Mouse (Mus musculus) megakaryocyte, adult 5-6 weeks (primary cell): ENCODE measurements around the gene Gatad2a. TPM values are rescaled to one million over a fixed set of nuclear protein-coding genes. Genes with fewer than 3 reads are reported as not detected.
"Not testable (repeated sequence)": the region's sequence is repeated elsewhere in the genome, so short reads cannot be mapped to it uniquely, and the experiment has no call there.

Source experiments
- ATAC-seq: 2 replicates; pipeline ENCODE4 v1.8.0; 2016; ENCODE audit warnings: mild to moderate bottlenecking, inconsistent platforms; ENCODE audit not compliant: poor library complexity, severe bottlenecking
- total RNA-seq, 2 experiments: library from RNA; stranded (forward) in 1 of 2; stranded (reverse) in 1 of 2; fragments of 153-499, 151-499 nt in 1 of 2; fragments of 221-1000, 200-1000 nt in 1 of 2; gene quantifications; 2 replicates each; pipeline versions ENCODE4 v1.2.3 to v1.2.4; 2015 to 2017

The Gatad2a gene
- total RNA-seq, 2 experiments from 2014 or later = 62.0 to 62.5 TPM

GRCm38 (mm10) chr8:69996589-69997285 is 553 bp upstream of the Gatad2a start:
- no peak for ATAC-seq

- ATAC-seq = no peak
Observed at GRCm38 (mm10) chr8:69995422-69995775, 785 bp downstream of the Gatad2a start.

- ATAC-seq = not testable (repeated sequence)
Observed at GRCm38 (mm10) chr8:69988936-69989335, 7.2 kb downstream of the Gatad2a start.

- ATAC-seq = no peak
Observed at GRCm38 (mm10) chr8:69987744-69988143, 8.4 kb downstream of the Gatad2a start.

GRCm38 (mm10) chr8:69984876-69985553 is 11.2 kb downstream of the Gatad2a start:
- peak; percentile 49; the same call in 1 of the 2 replicates for ATAC-seq

- ATAC-seq = no peak
Observed at GRCm38 (mm10) chr8:69978456-69978855, 17.7 kb downstream of the Gatad2a start.

GRCm38 (mm10) chr8:69974806-69975205 is 21.4 kb downstream of the Gatad2a start:
- ATAC-seq = no peak

- ATAC-seq = peak; percentile 93
Observed at GRCm38 (mm10) chr8:69974194-69974614, 22.0 kb downstream of the Gatad2a start.

GRCm38 (mm10) chr8:69973442-69974161 is 22.6 kb downstream of the Gatad2a start:
- peak; percentile 26; the same call in 1 of the 2 replicates for ATAC-seq

GRCm38 (mm10) chr8:69973063-69973441 is 23.1 kb downstream of the Gatad2a start:
- no peak for ATAC-seq

GRCm38 (mm10) chr8:69970880-69971279 is 25.3 kb downstream of the Gatad2a start:
- no peak for ATAC-seq

GRCm38 (mm10) chr8:69967291-69967933 is 28.8 kb downstream of the Gatad2a start:
- ATAC-seq = no peak

GRCm38 (mm10) chr8:69959241-69959640 is 36.9 kb downstream of the Gatad2a start:
- ATAC-seq = no peak

- ATAC-seq = no peak
Observed at GRCm38 (mm10) chr8:69957879-69958278, 38.3 kb downstream of the Gatad2a start.

- peak; percentile 30; the same call in 1 of the 2 replicates for ATAC-seq
Observed at GRCm38 (mm10) chr8:69957419-69957818, 38.8 kb downstream of the Gatad2a start.

GRCm38 (mm10) chr8:69956651-69957050 is 39.5 kb downstream of the Gatad2a start:
- ATAC-seq = no peak

- no peak for ATAC-seq
Observed at GRCm38 (mm10) chr8:69954642-69955041, 41.5 kb downstream of the Gatad2a start.

- ATAC-seq = no peak
Observed at GRCm38 (mm10) chr8:69954213-69954612, 42.0 kb downstream of the Gatad2a start.

GRCm38 (mm10) chr8:69950300-69950699 is 45.9 kb downstream of the Gatad2a start:
- ATAC-seq = no peak

- ATAC-seq = not testable (repeated sequence)
Observed at GRCm38 (mm10) chr8:69942495-69942894, 53.7 kb downstream of the Gatad2a start.

- no peak for ATAC-seq
Observed at GRCm38 (mm10) chr8:69940386-69940785, 55.8 kb downstream of the Gatad2a start.
